Mouse (Mus musculus): Measurements from ENCODE around the gene Zfp78.

Gene Zfp78

GRCm38 (mm10) chr7:6389449-6389848, 26.4 kb downstream of the Zfp78 start:
- no peak for DNase-seq

DNA sequence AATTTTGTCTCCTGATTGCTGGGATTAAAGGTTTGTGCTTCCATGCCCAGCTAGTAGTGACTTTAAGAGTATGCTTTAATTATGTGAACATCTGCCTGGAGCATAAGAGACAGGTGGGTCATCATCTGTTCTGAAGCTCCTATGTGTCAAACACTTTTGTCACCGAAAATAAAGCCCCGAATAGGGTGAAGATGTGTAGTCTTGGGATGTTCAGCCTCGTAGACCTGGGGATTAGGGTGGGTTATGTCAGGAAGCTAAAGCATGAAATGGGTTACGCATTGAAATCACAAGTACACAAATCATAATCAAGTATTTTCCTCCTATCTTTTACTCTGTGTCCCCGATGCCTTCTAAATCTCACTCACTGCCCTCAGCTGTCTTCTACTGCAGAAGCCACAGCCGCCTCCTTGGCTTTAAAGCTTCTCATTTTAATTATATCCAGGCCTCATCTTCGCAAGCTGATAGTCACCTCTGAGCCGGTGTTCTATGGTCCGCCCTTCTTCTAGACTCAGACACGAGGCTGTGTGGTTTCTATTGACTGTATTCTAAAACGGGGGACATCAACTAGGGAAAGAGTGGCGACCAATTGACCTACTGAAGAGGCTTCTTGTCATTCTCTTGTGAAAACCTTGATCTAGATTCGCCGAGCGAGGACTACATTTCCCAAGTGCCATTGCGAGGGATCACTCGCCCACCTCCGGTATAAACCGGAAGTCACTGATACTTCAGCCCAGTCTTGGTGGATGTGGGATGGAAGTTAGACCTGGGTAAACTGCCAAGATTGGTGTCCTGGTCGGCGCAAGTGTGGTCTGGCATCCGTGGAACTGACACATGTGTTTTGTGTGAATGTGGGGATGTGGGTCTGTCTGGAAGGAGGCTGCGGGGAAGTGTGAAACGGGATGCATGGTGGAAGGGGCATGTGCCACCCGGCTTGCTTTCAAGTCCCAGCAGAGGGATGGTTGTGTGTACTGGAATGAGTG, 35.2 kb downstream of the Zfp78 start, which contains the start of gene Smim17:
Gene Smim17, plus strand, starts transcription at position 720 of the 980 bp plus-strand sequence.
- DNase-seq: peak; percentile 27 to 46

DNA sequence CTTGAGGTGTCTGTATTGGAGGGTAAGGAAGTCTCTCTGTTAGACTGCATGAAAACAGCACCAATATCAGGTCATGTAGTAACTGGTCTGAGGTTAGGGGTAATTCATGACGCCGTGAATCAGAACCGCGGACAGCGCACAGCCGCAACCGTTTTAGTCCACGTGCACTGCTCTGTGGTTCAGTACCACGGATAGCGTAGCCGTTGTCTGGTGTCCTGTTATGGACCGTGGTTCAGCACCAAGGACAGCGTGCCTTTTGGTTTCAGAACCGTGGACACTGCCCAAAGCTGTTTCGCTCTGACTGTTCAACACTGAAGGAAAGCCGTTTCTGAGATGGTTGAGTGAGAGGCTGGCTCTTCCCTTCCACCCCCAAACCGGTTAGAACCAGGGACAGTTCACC, 47.0 kb downstream of the Zfp78 start, which contains the start of gene Gm20715:
Gene Gm20715, plus strand, starts transcription at position 235 of the 400 bp plus-strand sequence.
- DNase-seq: peak; percentile 91 to 94

DNA sequence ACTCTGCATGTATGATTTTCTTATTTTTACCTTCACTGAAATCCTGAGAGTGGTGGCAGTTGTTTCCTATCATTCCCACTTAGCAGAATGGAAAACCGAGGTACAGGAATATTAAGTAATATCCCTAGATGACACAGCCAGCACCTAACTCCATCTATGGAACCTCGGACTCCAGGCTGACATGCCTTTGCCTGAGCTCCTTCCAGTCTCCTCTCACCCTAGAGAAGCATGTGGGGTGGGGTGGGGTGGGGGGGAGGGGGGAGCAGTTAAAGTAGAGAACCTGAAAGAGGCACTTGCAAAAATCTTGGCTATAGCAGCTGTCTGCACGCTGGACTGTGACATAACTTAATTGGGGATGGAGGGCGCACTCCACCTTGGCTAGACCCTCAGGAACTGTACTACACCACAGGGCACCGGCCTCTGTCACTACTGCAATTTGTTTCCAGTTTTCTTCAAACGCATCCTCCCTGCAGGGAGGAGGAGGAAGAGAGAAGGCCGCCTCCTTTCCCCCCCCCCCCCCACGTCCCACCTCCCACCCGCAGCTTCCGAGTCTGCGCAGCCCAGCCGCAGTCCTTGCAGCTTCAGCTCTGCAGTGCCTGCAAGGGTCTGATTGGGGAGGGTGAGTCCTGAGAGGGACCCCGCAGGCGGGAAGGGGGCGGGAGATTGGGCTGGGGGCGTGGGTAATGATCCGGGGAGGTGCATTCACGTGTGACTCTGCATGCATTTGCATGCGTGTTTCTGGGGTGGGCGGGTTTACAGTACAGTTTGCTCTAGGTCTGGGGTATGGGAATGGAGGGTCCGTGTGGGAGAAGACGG, 51.8 kb downstream of the Zfp78 start:
- no peak for DNase-seq

DNA sequence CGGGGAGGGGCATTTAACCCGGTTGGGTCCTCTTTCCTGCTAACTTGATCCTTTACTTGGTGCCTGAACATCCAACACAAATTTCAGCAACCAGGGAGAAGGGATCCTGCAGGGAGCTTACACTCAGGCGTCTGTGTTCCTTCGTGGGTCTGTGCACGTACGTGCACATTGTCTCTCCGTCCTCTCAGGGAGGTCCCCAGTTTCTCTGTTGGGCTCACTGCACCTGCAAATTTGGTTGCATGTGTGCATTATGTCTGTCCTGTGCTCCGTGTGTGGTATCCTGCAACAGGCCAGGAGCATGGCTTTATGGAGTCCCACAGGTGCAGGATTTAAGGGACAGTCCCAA, 52.3 kb downstream of the Zfp78 start:
- no peak for DNase-seq

DNA sequence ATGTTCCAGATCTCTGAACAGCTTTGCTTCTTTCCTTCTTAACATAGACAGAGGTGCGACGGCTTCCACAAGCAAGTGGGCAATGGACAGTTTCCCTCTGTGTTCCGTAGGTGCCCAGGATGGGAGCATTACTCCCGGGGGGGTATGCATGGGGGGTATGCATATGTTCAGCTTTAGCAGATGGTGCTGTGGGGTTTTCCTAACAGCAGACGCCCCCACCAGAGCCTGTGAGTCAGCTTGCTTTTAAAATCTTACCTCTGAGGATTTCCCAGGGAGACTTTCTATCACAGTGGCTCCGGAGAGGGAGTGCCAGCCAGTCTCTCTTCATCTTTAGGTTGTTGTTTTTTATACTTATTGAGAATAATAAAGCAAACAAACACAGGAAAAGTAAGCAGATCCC, 56.8 kb downstream of the Zfp78 start:
- DNase-seq: no peak

DNA sequence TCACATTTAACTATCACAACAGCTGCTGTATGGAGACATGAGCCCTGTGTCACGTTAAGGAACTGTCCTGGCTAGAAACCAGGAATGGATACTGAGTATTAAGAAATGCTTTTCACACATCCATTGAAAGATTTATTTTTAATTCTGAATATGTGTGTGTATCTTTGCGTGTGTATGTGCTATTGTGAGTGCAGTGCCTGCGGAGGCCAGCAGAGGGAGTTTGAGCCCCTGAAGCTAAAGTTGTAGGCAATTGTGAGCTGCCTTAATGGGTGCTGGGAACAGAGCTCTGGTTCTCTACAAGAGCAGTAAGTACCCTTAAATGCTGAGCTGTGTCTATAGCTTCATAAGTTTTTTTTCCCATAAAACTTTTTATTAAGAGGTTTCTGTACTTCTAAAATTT, 66.3 kb downstream of the Zfp78 start:
- no peak for DNase-seq

GRCm38 (mm10) chr7:6430342-6430741, 67.3 kb downstream of the Zfp78 start:
- DNase-seq: peak in 1 of 2 experiments; percentile 12
